Mouse (Mus musculus): ENCODE results near the gene Flywch2.

- TF ChIP-seq GATA1 (IDR thresholded peaks at IDR 0.05; ENCODE audit: low read length) (no peak), TAL1 (IDR thresholded peaks at IDR 0.05; ENCODE audit: low read length) (no peak)
These were observed 46.4 kb downstream of the Flywch2 start for GRCm38 (mm10) chr17:23739202-23740135.
